Mouse (Mus musculus): Measurements from ENCODE around the gene Tkt. TPM values are rescaled to one million over a fixed set of nuclear protein-coding genes. Genes with fewer than 3 reads are reported as not detected.

Tkt gene
- polyA plus RNA-seq, 1 experiment from 2014 or later = 131 TPM

GRCm38 (mm10) chr14:30581238-30581637 is 33.1 kb downstream of the Tkt start:
- H3K27me3 ChIP-seq (ENCODE audit: control insufficient read depth, insufficient read depth, low read length) = no peaks in the 10 kb centered on the region
- ATAC-seq (replicated peaks; ENCODE audit: insufficient number of reproducible peaks, low FRiP score, low TSS enrichment, low read depth) (no peak), DNase-seq (ENCODE audit: low spot score) (no peak)
- no peaks in the 10 kb centered on the region for H3K36me3 ChIP-seq (replicated peaks; ENCODE audit: control insufficient read depth, insufficient read depth, low read depth, low read length)
- peaks cover 6% of the 10 kb centered on the region for H3K4me1 ChIP-seq (ENCODE audit: control insufficient read depth, insufficient read depth, low read length)
- H3K9ac ChIP-seq (replicated peaks; ENCODE audit: low read length) = no peak overlapping the region
- no peak overlapping the region for H3K4me3 ChIP-seq (ENCODE audit: low read depth, low read length)
- no peak overlapping the region for H3K4me2 ChIP-seq (ENCODE audit: low read depth, low read length)
- H3K27ac ChIP-seq (replicated peaks; ENCODE audit: low read depth, low read length) = no peak overlapping the region
- 60% methylated on average over 1 of the region's 1 CpGs for WGBS
- no peaks in the 10 kb centered on the region for H3K9me3 ChIP-seq (replicated peaks; ENCODE audit: control insufficient read depth, low read length)

- WGBS = 54% methylated on average over 2 of the region's 2 CpGs
- H3K36me3 ChIP-seq (replicated peaks; ENCODE audit: control insufficient read depth, insufficient read depth, low read depth, low read length) = no peaks in the 10 kb centered on the region
These were observed 35.9 kb downstream of the Tkt start for GRCm38 (mm10) chr14:30584077-30584476.

GRCm38 (mm10) chr14:30584497-30585251 is 36.5 kb downstream of the Tkt start:
- H3K4me1 ChIP-seq (ENCODE audit: control insufficient read depth, insufficient read depth, low read length) = peaks cover 6% of the 10 kb centered on the region
- no peaks in the 10 kb centered on the region for H3K9me3 ChIP-seq (replicated peaks; ENCODE audit: control insufficient read depth, low read length)
- H3K27ac ChIP-seq (replicated peaks; ENCODE audit: low read depth, low read length) = no peak overlapping the region
- no peaks in the 10 kb centered on the region for H3K36me3 ChIP-seq (replicated peaks; ENCODE audit: control insufficient read depth, insufficient read depth, low read depth, low read length)
- no peak overlapping the region for H3K4me2 ChIP-seq (ENCODE audit: low read depth, low read length)
- H3K27me3 ChIP-seq (ENCODE audit: control insufficient read depth, insufficient read depth, low read length) = no peaks in the 10 kb centered on the region
- H3K9ac ChIP-seq (replicated peaks; ENCODE audit: low read length) = peak overlapping the region; percentile 22
- 47% methylated on average over 19 of the region's 19 CpGs for WGBS
- ATAC-seq (replicated peaks; ENCODE audit: insufficient number of reproducible peaks, low FRiP score, low TSS enrichment, low read depth) (peak; percentile 63; the same call in 1 of the 2 replicates), DNase-seq (ENCODE audit: low spot score) (no peak)
- no peak overlapping the region for H3K4me3 ChIP-seq (ENCODE audit: low read depth, low read length)

More at GRCm38 (mm10) chr14:30584077-30584476, 35.9 kb downstream of the Tkt start:
- Histone ChIP-seq H3K4me1 (ENCODE audit: control insufficient read depth, insufficient read depth, low read length) (peaks cover 6% of the 10 kb centered on the region), H3K4me2 (ENCODE audit: low read depth, low read length) (no peak overlapping the region), H3K9ac (replicated peaks; ENCODE audit: low read length) (no peak overlapping the region; the same call in 1 of the 2 replicates), H3K27ac (replicated peaks; ENCODE audit: low read depth, low read length) (no peak overlapping the region), H3K4me3 (ENCODE audit: low read depth, low read length) (no peak overlapping the region), H3K9me3 (replicated peaks; ENCODE audit: control insufficient read depth, low read length) (no peaks in the 10 kb centered on the region), H3K27me3 (ENCODE audit: control insufficient read depth, insufficient read depth, low read length) (no peaks in the 10 kb centered on the region)
- no peak; the same call in 1 of the 2 replicates for ATAC-seq (replicated peaks; ENCODE audit: insufficient number of reproducible peaks, low FRiP score, low TSS enrichment, low read depth)
- no peak for DNase-seq (ENCODE audit: low spot score)

GRCm38 (mm10) chr14:30585323-30585722 is 37.2 kb downstream of the Tkt start:
- Histone ChIP-seq H3K9me3 (replicated peaks; ENCODE audit: control insufficient read depth, low read length) (no peaks in the 10 kb centered on the region), H3K9ac (replicated peaks; ENCODE audit: low read length) (no peak overlapping the region), H3K27ac (replicated peaks; ENCODE audit: low read depth, low read length) (no peak overlapping the region), H3K4me3 (ENCODE audit: low read depth, low read length) (no peak overlapping the region), H3K4me1 (ENCODE audit: control insufficient read depth, insufficient read depth, low read length) (peaks cover 6% of the 10 kb centered on the region), H3K27me3 (ENCODE audit: control insufficient read depth, insufficient read depth, low read length) (no peaks in the 10 kb centered on the region), H3K4me2 (ENCODE audit: low read depth, low read length) (no peak overlapping the region), H3K36me3 (replicated peaks; ENCODE audit: control insufficient read depth, insufficient read depth, low read depth, low read length) (no peaks in the 10 kb centered on the region)
- ATAC-seq (replicated peaks; ENCODE audit: insufficient number of reproducible peaks, low FRiP score, low TSS enrichment, low read depth) (no peak), DNase-seq (ENCODE audit: low spot score) (no peak)
- 81% methylated on average over 5 of the region's 5 CpGs for WGBS

GRCm38 (mm10) chr14:30586780-30587461 is 38.8 kb downstream of the Tkt start:
- ATAC-seq (replicated peaks; ENCODE audit: insufficient number of reproducible peaks, low FRiP score, low TSS enrichment, low read depth) (no peak), DNase-seq (ENCODE audit: low spot score) (no peak)
- Histone ChIP-seq H3K27me3 (ENCODE audit: control insufficient read depth, insufficient read depth, low read length) (no peaks in the 10 kb centered on the region), H3K4me1 (ENCODE audit: control insufficient read depth, insufficient read depth, low read length) (peaks cover 6% of the 10 kb centered on the region), H3K9me3 (replicated peaks; ENCODE audit: control insufficient read depth, low read length) (no peaks in the 10 kb centered on the region), H3K36me3 (replicated peaks; ENCODE audit: control insufficient read depth, insufficient read depth, low read depth, low read length) (no peaks in the 10 kb centered on the region), H3K27ac (replicated peaks; ENCODE audit: low read depth, low read length) (no peak overlapping the region), H3K4me2 (ENCODE audit: low read depth, low read length) (no peak overlapping the region), H3K9ac (replicated peaks; ENCODE audit: low read length) (no peak overlapping the region), H3K4me3 (ENCODE audit: low read depth, low read length) (no peak overlapping the region)
- WGBS = 50% methylated on average over 7 of the region's 7 CpGs

- Histone ChIP-seq H3K4me2 (ENCODE audit: low read depth, low read length) (no peak overlapping the region), H3K4me1 (ENCODE audit: control insufficient read depth, insufficient read depth, low read length) (peaks cover 4% of the 10 kb centered on the region), H3K9ac (replicated peaks; ENCODE audit: low read length) (no peak overlapping the region), H3K9me3 (replicated peaks; ENCODE audit: control insufficient read depth, low read length) (no peaks in the 10 kb centered on the region), H3K4me3 (ENCODE audit: low read depth, low read length) (no peak overlapping the region), H3K27ac (replicated peaks; ENCODE audit: low read depth, low read length) (no peak overlapping the region), H3K27me3 (ENCODE audit: control insufficient read depth, insufficient read depth, low read length) (no peaks in the 10 kb centered on the region), H3K36me3 (replicated peaks; ENCODE audit: control insufficient read depth, insufficient read depth, low read depth, low read length) (no peaks in the 10 kb centered on the region)
- 75% methylated on average over 11 of the region's 11 CpGs for WGBS
- ATAC-seq (replicated peaks; ENCODE audit: insufficient number of reproducible peaks, low FRiP score, low TSS enrichment, low read depth) (no peak), DNase-seq (ENCODE audit: low spot score) (no peak)
These were observed 42.0 kb downstream of the Tkt start for GRCm38 (mm10) chr14:30590041-30590645.

GRCm38 (mm10) chr14:30590918-30591317 is 42.8 kb downstream of the Tkt start:
- H3K27ac ChIP-seq (replicated peaks; ENCODE audit: low read depth, low read length) = no peak overlapping the region
- WGBS = 64% methylated on average over 7 of the region's 7 CpGs
- no peak for ATAC-seq (replicated peaks; ENCODE audit: insufficient number of reproducible peaks, low FRiP score, low TSS enrichment, low read depth)

GRCm38 (mm10) chr14:30591417-30591816 is 43.3 kb downstream of the Tkt start:
- 5% methylated on average over 6 of the region's 6 CpGs for WGBS
- DNase-seq (ENCODE audit: low spot score) (peak; percentile 82), ATAC-seq (replicated peaks; ENCODE audit: insufficient number of reproducible peaks, low FRiP score, low TSS enrichment, low read depth) (no peak)
- H3K4me3 ChIP-seq (ENCODE audit: low read depth, low read length) = no peak overlapping the region
- H3K27ac ChIP-seq (replicated peaks; ENCODE audit: low read depth, low read length) = no peak overlapping the region
- H3K9ac ChIP-seq (replicated peaks; ENCODE audit: low read length) = no peak overlapping the region
- peaks cover 2% of the 10 kb centered on the region; the same call in 1 of the 2 replicates for H3K36me3 ChIP-seq (replicated peaks; ENCODE audit: control insufficient read depth, insufficient read depth, low read depth, low read length)
- H3K27me3 ChIP-seq (ENCODE audit: control insufficient read depth, insufficient read depth, low read length) = no peaks in the 10 kb centered on the region
- no peaks in the 10 kb centered on the region for H3K9me3 ChIP-seq (replicated peaks; ENCODE audit: control insufficient read depth, low read length)
- no peak overlapping the region for H3K4me2 ChIP-seq (ENCODE audit: low read depth, low read length)
- peaks cover 4% of the 10 kb centered on the region for H3K4me1 ChIP-seq (ENCODE audit: control insufficient read depth, insufficient read depth, low read length)

More at GRCm38 (mm10) chr14:30590918-30591317, 42.8 kb downstream of the Tkt start:
- Histone ChIP-seq H3K27me3 (ENCODE audit: control insufficient read depth, insufficient read depth, low read length) (no peaks in the 10 kb centered on the region), H3K4me2 (ENCODE audit: low read depth, low read length) (no peak overlapping the region), H3K4me3 (ENCODE audit: low read depth, low read length) (no peak overlapping the region), H3K4me1 (ENCODE audit: control insufficient read depth, insufficient read depth, low read length) (peaks cover 4% of the 10 kb centered on the region), H3K9ac (replicated peaks; ENCODE audit: low read length) (no peak overlapping the region), H3K36me3 (replicated peaks; ENCODE audit: control insufficient read depth, insufficient read depth, low read depth, low read length) (peaks cover 2% of the 10 kb centered on the region; the same call in 1 of the 2 replicates), H3K9me3 (replicated peaks; ENCODE audit: control insufficient read depth, low read length) (no peaks in the 10 kb centered on the region)
- DNase-seq (ENCODE audit: low spot score) = no peak

All from embryonic facial prominence, embryonic 11.5 days (tissue).